In genomic region chr17:14136702-14137315, GRCm38 (mm10) we compare ENCODE assay signal across 9 mouse cellular contexts.
DNase-seq lines count a peak whose midpoint lies in the region; ATAC-seq lines count a peak whose summit lies in the region.
"Had no signal": no experiment of that assay in that cellular context is flagged by ENCODE, and none has a peak within 500 bp of the region (broad histone marks: within the 10 kb centered on the region; RNA-seq: fewer than 3 reads in every experiment).

No protein-coding gene starts in this region.

- DNase-seq in liver (peak; percentile 56), ZHBTc4 (ENCODE audit: low read depth, low spot score) (peak; percentile 76)
- peak; percentile 24 for DNase-seq in embryonic facial prominence, embryonic 14.5 days (ENCODE audit: low spot score)
- peak; percentile 57 for DNase-seq in left cerebral cortex, postnatal 4 days
- DNase-seq in telencephalon, adult 2 months (ENCODE audit: low read depth, low spot score), result peak; percentile 32

- H3K4me1 ChIP-seq in liver, embryonic 12.5 days, result no peaks in the 10 kb centered on the region
- H3K4me1 ChIP-seq in embryonic facial prominence, embryonic 14.5 days (ENCODE audit: control insufficient read depth, insufficient read depth, low read length), result no peaks in the 10 kb centered on the region; the same call in 1 of the 2 replicates
- H3K4me1 ChIP-seq in kidney, embryonic 15.5 days, result no peaks in the 10 kb centered on the region
- peaks cover 10% of the 10 kb centered on the region for H3K4me1 ChIP-seq in hindbrain, embryonic 13.5 days (replicated peaks)
- H3K4me1 ChIP-seq: limb, embryonic 13.5 days had no signal

- H3K36me3 ChIP-seq in liver, embryonic 12.5 days, result no peaks in the 10 kb centered on the region
- no peaks in the 10 kb centered on the region for H3K36me3 ChIP-seq in embryonic facial prominence, embryonic 14.5 days (ENCODE audit: control insufficient read depth, insufficient read depth, low read length)
- no peaks in the 10 kb centered on the region for H3K36me3 ChIP-seq in kidney, embryonic 15.5 days
- no peaks in the 10 kb centered on the region for H3K36me3 ChIP-seq in hindbrain, embryonic 13.5 days
- H3K36me3 ChIP-seq: limb, embryonic 13.5 days had no signal

- H3K27ac ChIP-seq in liver, embryonic 12.5 days, result no peak overlapping the region
- no peak overlapping the region for H3K27ac ChIP-seq in embryonic facial prominence, embryonic 14.5 days (replicated peaks; ENCODE audit: low read depth, low read length)
- H3K27ac ChIP-seq in kidney, embryonic 15.5 days, result no peak overlapping the region
- H3K27ac ChIP-seq in hindbrain, embryonic 13.5 days, result no peak overlapping the region
- H3K27ac ChIP-seq: limb, embryonic 13.5 days had no signal

- intact Hi-C loops in left cerebral cortex, postnatal 4 days (cut with DNase I), result no loop called here

- no peaks in the 10 kb centered on the region for H3K9me3 ChIP-seq in liver, embryonic 12.5 days (replicated peaks)
- no peaks in the 10 kb centered on the region for H3K9me3 ChIP-seq in embryonic facial prominence, embryonic 14.5 days (ENCODE audit: control insufficient read depth, low read length)
- H3K9me3 ChIP-seq in kidney, embryonic 15.5 days (replicated peaks), result no peaks in the 10 kb centered on the region
- no peaks in the 10 kb centered on the region for H3K9me3 ChIP-seq in hindbrain, embryonic 13.5 days
- H3K9me3 ChIP-seq: limb, embryonic 13.5 days had no signal

- WGBS in liver, embryonic 12.5 days (ENCODE audit: insufficient replicate concordance), result 45% methylated on average over 6 of the region's 6 CpGs
- WGBS in embryonic facial prominence, embryonic 14.5 days, result 59% methylated on average over 6 of the region's 6 CpGs
- 57% methylated on average over 6 of the region's 6 CpGs for WGBS in kidney, embryonic 15.5 days
- WGBS in hindbrain, embryonic 13.5 days, result 64% methylated on average over 6 of the region's 6 CpGs

- H3K4me2 ChIP-seq in liver, embryonic 12.5 days, result no peak overlapping the region
- no peak overlapping the region for H3K4me2 ChIP-seq in embryonic facial prominence, embryonic 14.5 days (ENCODE audit: low read depth, low read length)
- H3K4me2 ChIP-seq in kidney, embryonic 15.5 days, result no peak overlapping the region
- H3K4me2 ChIP-seq in hindbrain, embryonic 13.5 days, result no peak overlapping the region
- H3K4me2 ChIP-seq: limb, embryonic 13.5 days had no signal

- no peak overlapping the region for H3K4me3 ChIP-seq in liver, embryonic 12.5 days
- H3K4me3 ChIP-seq in embryonic facial prominence, embryonic 14.5 days (ENCODE audit: low read depth, low read length), result no peak overlapping the region
- H3K4me3 ChIP-seq in kidney, embryonic 15.5 days (replicated peaks), result no peak overlapping the region
- no peak overlapping the region for H3K4me3 ChIP-seq in hindbrain, embryonic 13.5 days
- H3K4me3 ChIP-seq: limb, embryonic 13.5 days had no signal

- H3K9ac ChIP-seq in liver, embryonic 12.5 days, result no peak overlapping the region
- H3K9ac ChIP-seq in embryonic facial prominence, embryonic 14.5 days (ENCODE audit: low read depth, low read length), result no peak overlapping the region
- no peak overlapping the region for H3K9ac ChIP-seq in kidney, embryonic 15.5 days
- H3K9ac ChIP-seq in hindbrain, embryonic 13.5 days, result no peak overlapping the region
- H3K9ac ChIP-seq: limb, embryonic 13.5 days had no signal

- H3K27me3 ChIP-seq in liver, embryonic 12.5 days (replicated peaks), result peaks cover 4% of the 10 kb centered on the region; the same call in 1 of the 2 replicates
- H3K27me3 ChIP-seq in embryonic facial prominence, embryonic 14.5 days (replicated peaks; ENCODE audit: control insufficient read depth, insufficient read depth, low read length), result no peaks in the 10 kb centered on the region
- peaks cover 19% of the 10 kb centered on the region; the same call in 1 of the 2 replicates for H3K27me3 ChIP-seq in kidney, embryonic 15.5 days
- H3K27me3 ChIP-seq in hindbrain, embryonic 13.5 days, result peaks cover 5% of the 10 kb centered on the region; the same call in 1 of the 2 replicates
- H3K27me3 ChIP-seq: limb, embryonic 13.5 days had no signal

- ATAC-seq in liver, embryonic 12.5 days, result no peak
- ATAC-seq in embryonic facial prominence, embryonic 14.5 days (ENCODE audit: low read depth), result no peak
- ATAC-seq in kidney, embryonic 15.5 days (replicated peaks; ENCODE audit: low FRiP score), result 0 out of 2 replicates have a peak, but pooled peaks have one; percentile 25
- no peak for ATAC-seq in hindbrain, embryonic 13.5 days (ENCODE audit: low FRiP score)

Comparison
In these comparisons a context has a peak if more than half of its experiments do, and no peak if none do; other contexts are left out.
1. DNase-seq: peak in every context shown above with its lines; median percentile 76 in ZHBTc4; 57 in left cerebral cortex, postnatal 4 days; 56 in liver; 32 in telencephalon, adult 2 months; 24 in embryonic facial prominence, embryonic 14.5 days.